Mouse (Mus musculus): ENCODE measurements at regions not wholly inside any gene's neighbourhood (a gene's known extent, or its start where the extent isn't known, plus 50 kb on each side); places are given as distances from the start of the nearest gene placed in this dataset.

GRCm38 (mm10) chr5:18177810-18178209, 182.3 kb downstream of the Gnai1 start:
- WGBS, result 87% methylated on average over 3 of the region's 3 CpGs
- ATAC-seq (ENCODE audit: low FRiP score), result no peak
- Histone ChIP-seq H3K9ac (no peak overlapping the region), H3K4me1 (replicated peaks) (no peaks in the 10 kb centered on the region), H3K4me2 (no peak overlapping the region), H3K9me3 (no peaks in the 10 kb centered on the region), H3K36me3 (no peaks in the 10 kb centered on the region), H3K4me3 (no peak overlapping the region), H3K27ac (no peak overlapping the region), H3K27me3 (no peaks in the 10 kb centered on the region)

GRCm38 (mm10) chr5:18211395-18212057, 148.6 kb downstream of the Gnai1 start:
- no peak for ATAC-seq (ENCODE audit: low FRiP score)
- no peaks in the 10 kb centered on the region for H3K4me1 ChIP-seq (replicated peaks)

More at GRCm38 (mm10) chr5:18211395-18212057, 148.6 kb downstream of the Gnai1 start:
- no peak overlapping the region for H3K4me3 ChIP-seq
- no peaks in the 10 kb centered on the region for H3K36me3 ChIP-seq
- no peak overlapping the region for H3K4me2 ChIP-seq
- no peaks in the 10 kb centered on the region for H3K9me3 ChIP-seq
- 83% methylated on average over 4 of the region's 4 CpGs for WGBS
- no peak overlapping the region for H3K9ac ChIP-seq
- no peaks in the 10 kb centered on the region for H3K27me3 ChIP-seq
- no peak overlapping the region for H3K27ac ChIP-seq

Data from hindbrain, embryonic 13.5 days (tissue).